Mouse (Mus musculus): ENCODE results near the gene Pcbd2.
A peak's percentile ranks its signal among the peaks of the same experiment; 100 is the strongest.

- peak; percentile 70 for TF ChIP-seq POLR2A (IDR thresholded peaks at IDR 0.05; ENCODE audit: extremely low read depth, insufficient read depth, low read length)
- no peak for TF ChIP-seq CTCF (IDR thresholded peaks at IDR 0.05; ENCODE audit: extremely low read depth, insufficient read depth, low read length)
These were observed 12.5 kb upstream of the Pcbd2 start, which contains the start of gene Txndc15 for GRCm38 (mm10) chr13:55714501-55715166.
